Mouse (Mus musculus) embryo, embryonic 11 days (tissue): ENCODE measurements around the gene Uqcr10.

ENCODE experiments used
- DNase-seq: peaks from one replicate; pipeline ENCODE4 v3.0.0-alpha.2; 2015

The Uqcr10 gene

GRCm38 (mm10) chr11:4704072-4704964, at the start of gene Uqcr10, which contains the start of gene Zmat5:
Gene Uqcr10, minus strand, starts transcription at chr11:4704342.
Gene Zmat5, plus strand, starts transcription at chr11:4704678.
- DNase-seq = peak; percentile 96

DNA sequence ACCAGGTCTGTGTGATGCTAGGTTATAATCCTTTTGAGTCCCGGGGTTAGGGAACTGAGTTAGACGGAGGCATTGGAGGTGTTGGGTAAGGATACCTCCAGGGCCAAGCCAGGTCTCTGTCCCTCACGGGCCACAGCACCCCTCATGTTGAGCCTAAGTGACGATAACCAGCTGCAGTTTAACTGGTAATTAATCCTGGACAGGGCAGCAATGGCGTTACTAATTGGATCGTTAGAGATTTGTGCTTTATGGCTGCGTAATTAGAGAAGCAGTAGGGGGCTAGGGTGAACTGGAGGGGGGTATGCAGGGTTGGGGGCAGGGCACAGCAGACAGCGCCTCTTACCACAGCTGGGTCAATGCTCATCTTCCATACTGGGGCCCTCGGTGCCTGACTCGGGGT, 48.7 kb upstream of the Uqcr10 start:
- DNase-seq = no peak

- DNase-seq = peak; percentile 88
Observed at GRCm38 (mm10) chr11:4750263-4750662, 46.1 kb upstream of the Uqcr10 start.

GRCm38 (mm10) chr11:4747285-4747684, 43.1 kb upstream of the Uqcr10 start:
- no peak for DNase-seq

DNA sequence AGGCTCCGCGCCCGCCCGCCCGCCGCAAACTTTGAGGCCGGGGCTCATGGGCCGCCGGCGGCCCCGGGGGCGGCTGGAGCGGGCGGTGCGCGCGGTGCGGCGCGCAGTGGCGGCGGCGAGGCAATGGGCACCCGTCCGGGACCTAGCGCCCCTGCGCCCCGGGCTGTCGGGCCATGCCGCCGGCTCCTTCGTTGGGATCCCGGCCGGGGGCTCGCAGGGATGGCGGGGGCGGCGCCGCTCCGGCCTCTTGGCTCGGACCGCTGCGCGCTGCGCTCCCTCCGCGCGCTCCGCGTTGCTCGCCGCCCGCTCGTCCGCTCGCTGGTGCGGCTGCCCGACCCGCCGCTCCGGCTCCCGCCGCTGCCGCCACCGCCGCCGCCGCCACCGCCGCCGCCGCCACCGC, 42.6 kb upstream of the Uqcr10 start, which contains the start of gene Cabp7:
Cabp7 (minus strand) TSS at position 46 of the 400 bp plus-strand sequence.
- peak; percentile 44 for DNase-seq

DNA sequence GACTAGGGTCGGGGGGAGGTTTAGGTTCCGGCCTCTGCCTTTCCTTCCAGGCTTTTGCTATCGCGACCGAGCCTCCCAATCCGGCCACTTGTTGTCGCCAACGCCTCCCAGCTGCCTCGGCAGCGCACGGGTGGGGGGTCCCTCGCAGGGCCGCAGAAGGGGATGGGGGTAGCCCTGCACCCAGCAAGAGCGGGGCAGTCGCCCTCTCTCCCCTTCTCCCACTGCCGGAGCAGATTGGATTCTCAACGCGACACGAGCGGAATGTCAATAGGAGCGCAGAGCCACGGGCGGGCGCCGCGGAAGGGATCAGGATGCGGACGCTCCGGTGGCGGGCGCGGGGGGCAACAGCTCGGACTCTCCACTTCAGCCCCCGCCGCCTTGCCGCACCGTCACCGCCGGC, 41.8 kb upstream of the Uqcr10 start:
- DNase-seq = peak; percentile 43

DNA sequence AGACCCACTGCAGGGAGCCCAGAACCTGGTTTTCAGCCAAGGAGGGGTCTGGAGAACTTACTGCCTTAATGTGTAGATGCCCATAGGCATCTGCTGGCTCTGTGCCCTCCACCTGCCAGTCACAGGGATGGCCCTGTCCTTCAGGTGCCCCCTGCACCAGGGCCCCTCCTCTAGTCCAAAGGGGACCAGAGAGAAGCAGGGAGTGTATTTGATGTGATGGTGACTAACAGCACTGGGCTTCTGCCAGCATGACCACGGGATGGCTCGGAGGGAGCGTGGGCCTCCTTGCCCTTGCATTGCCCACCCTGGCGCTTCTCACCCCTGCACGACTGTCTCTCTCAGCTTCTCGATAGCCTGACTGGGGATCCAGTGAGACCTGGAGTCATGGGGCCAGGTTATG, 40.5 kb upstream of the Uqcr10 start:
- no peak for DNase-seq

GRCm38 (mm10) chr11:4740785-4741184, 36.6 kb upstream of the Uqcr10 start:
- DNase-seq = no peak

GRCm38 (mm10) chr11:4738719-4739118, 34.6 kb upstream of the Uqcr10 start:
- DNase-seq = no peak

DNA sequence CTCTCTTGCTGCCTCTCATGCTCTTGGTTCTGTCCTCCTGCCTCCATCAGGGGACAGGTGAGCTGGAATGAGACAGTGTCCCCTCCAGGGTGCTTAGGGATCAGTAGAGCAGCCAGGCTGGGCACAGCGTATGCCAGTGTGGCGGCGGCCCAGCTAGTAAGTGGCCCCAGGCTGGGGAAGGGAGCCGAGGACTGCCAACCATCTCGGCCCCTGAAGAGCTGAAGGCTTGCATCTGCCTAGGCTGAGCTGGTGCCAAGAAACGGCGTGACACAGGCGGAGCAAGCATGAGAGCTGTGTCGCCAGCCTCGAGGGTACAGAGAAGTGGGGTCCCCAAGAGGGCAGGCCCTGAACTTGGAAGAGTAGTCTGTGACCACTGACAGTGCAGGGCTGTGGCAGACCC, 33.5 kb upstream of the Uqcr10 start:
- DNase-seq = no peak

GRCm38 (mm10) chr11:4736355-4736754, 32.2 kb upstream of the Uqcr10 start:
- DNase-seq = no peak

- peak; percentile 66 for DNase-seq
Observed at GRCm38 (mm10) chr11:4734179-4734578, 30.0 kb upstream of the Uqcr10 start.

DNA sequence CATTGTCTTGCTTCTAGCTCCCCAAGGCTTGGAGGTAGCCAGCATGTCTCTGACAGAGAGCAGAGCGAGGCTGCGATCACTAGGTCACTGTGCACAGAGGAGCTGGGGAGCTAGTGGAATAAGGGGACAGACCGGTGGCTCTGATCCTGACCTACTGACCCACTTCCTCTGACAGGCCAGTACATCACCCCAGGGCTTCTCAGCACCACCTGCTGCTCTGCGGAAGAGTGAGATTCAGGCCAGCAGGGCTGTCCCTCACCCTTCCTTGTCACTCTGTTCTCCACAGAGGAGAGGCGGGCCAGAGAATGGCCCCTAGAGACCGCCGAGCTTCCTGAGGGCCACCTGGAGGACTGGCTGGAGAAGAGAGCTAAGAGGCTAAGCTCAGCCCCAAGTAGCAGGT, 27.6 kb upstream of the Uqcr10 start:
- DNase-seq = no peak

DNA sequence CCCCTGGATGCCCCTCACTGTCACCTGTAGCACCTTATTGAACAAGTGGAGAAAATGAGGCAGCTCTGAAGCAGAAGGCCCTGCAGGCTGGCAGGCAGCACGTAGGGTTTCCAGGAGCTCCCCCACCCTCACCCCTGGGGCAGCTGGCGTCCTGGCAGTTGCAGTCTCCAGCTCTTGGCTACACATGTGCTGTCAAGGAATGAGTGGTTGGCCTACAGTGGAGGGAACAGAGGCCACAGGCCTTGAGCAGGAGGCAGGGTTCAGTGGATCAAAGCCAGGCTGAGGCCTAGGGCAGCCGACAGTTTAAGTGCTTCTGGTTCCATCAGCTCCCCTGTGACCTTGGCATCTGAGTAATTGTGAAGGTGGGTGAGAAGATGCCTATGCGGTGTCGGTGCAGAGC, 26.8 kb upstream of the Uqcr10 start:
- no peak for DNase-seq

DNA sequence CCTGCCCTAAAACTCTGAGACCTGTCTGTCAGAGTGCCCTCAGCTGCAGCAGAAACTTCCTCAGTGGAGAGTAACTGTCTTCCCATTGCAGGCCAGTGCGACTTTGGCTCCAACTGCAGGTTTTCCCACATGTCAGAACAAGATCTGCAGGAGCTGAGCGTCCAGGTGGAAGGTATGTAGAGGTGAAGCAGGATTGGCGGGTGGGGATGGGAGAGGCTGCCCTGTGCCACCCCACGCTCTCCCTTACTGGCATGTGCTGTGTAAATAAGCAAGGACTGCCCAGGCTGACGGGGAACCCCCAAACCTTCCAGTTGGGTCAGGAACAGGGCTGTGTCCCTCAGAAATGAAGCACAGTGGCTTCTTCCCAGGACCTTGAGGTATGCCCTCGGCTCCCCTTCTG, 26.0 kb upstream of the Uqcr10 start:
- DNase-seq = no peak

DNA sequence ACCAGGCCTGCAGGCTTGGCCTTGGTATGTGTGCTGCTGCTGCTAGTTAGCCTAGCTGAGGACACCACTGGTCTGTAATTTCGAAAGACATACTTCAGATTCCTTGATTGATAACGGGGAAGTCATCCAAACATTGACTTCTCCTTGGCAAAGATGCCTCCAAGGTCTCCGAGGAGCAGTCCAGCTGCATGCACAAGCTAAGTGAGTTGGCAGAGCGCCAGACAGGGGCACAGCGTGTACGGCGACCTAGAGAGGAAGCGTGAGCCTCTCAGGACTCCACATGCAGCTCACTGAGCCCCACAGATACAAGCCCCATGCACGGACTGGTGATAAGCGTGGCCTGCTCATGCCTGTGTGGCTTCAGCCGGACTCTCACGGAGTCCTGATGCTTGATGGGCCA, 25.5 kb upstream of the Uqcr10 start:
- DNase-seq = no peak

- DNase-seq = no peak
Observed at GRCm38 (mm10) chr11:4721728-4722127, 17.6 kb upstream of the Uqcr10 start.

DNA sequence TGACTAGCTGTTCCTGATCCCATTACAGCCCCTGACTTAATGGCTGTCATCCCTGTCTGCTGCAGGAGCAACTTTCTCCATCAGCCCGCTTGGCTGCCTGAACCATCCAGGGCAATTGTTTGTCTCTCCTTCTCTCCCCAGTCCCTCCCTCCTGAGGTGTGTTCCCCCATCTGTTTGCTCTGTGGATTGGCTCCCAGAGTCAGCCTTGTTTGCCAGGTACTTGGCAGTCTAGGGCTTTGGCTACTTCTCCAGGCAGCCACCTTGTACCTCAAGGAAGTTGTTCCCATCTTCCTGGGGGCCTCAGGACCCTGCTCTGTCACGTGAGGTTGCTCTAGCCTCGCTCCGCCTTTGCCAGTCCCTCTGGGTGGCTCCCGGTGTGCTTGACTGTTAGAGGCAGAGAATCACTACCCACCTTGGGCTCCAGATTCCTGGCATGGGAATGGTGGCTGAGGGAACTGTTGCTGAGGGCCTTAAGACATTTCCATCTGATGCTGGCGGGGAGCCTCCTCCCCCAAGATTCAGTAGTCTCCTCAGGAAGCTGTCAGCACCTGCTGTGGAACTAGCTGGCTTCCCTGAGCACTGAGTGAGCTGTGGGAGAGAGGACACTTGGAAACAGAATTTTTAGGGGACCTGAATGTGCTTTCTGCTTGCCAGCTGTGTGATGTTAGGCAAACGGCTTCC, 16.9 kb upstream of the Uqcr10 start:
- DNase-seq = no peak

GRCm38 (mm10) chr11:4720393-4720792, 16.3 kb upstream of the Uqcr10 start:
- no peak for DNase-seq

- DNase-seq = no peak
Observed at GRCm38 (mm10) chr11:4719961-4720360, 15.8 kb upstream of the Uqcr10 start.

GRCm38 (mm10) chr11:4718548-4718947, 14.4 kb upstream of the Uqcr10 start:
- DNase-seq = no peak

DNA sequence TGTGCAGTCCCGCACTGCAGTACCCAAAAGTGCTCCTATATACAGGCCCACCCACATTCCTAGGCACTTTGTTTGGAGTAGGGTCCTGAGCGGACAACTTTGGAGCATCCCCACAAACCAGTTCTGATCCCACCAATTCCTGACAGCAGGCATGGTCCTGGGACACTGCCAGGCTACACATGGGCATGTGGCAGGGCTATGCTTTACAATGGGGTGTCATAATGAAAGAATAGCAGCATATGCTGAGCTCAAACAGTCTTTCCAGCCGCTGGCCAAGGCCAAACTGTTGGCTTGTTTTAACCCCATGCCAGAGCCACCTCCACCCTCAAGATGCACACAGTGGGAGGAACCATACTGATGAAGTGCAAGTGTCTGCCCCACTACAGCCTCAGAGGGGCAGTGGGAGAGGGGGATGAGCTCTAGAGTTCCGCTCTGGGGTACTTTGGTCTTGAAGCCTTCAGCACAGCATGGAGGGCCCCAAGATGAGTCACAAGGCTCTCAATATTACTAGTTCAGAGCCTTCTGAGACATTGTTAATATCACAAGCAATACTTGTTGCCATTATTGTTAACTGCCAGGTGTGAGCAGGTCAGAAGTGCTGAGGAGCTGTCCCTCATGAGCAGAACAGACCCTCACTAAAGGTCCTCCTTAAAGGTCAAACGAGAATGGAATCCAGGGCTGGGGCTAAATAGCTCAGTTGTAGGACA, 12.5 kb upstream of the Uqcr10 start:
- no peak for DNase-seq

GRCm38 (mm10) chr11:4715596-4715995, 11.5 kb upstream of the Uqcr10 start:
- no peak for DNase-seq

DNA sequence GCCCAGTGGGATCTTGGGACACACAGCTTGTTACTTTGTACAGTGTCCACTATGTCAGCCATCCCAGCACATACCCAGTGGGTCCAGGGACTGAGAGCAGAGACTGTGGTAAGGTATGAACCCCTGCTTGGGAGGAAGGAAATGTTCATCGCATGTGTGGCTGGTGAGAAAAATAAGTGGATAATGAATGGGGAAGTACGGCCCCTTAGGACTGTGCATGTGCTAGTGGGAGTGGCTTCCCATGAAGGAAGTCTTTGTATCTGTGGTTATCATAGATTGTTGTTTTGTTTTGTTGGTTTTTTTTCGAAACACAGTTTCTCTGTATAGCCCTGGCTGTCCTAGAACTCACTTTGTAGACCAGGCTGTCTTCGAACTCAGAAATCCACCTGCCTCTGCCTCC, 10.6 kb upstream of the Uqcr10 start:
- no peak for DNase-seq
